Mouse (Mus musculus) brain, embryonic 14.5 days (tissue): ENCODE data around the gene Arhgap30. TPM values are rescaled to one million over a fixed set of nuclear protein-coding genes. Genes with fewer than 3 reads are reported as not detected.
A peak's percentile ranks its signal among the peaks of the same experiment; 100 is the strongest.

Experiments used
- DNase-seq: peaks from one replicate; pipeline ENCODE4 v3.0.0-alpha.2; 2011; ENCODE audit warnings: low read depth
- CTCF ChIP-seq: fragments of 200-500 bp; IDR thresholded peaks from 2 replicates; pipeline ENCODE4 v1.5.1; 2012; ENCODE audit warnings: inconsistent platforms, mild to moderate bottlenecking, moderate library complexity, borderline replicate concordance; ENCODE audit not compliant: insufficient read depth, insufficient read length; ENCODE audit errors: extremely low read depth
- POLR2A ChIP-seq: fragments of 200-500 bp; IDR thresholded peaks from 2 replicates; pipeline ENCODE4 v1.6.1; 2012; ENCODE audit warnings: mild to moderate bottlenecking, inconsistent platforms, borderline replicate concordance; ENCODE audit not compliant: poor library complexity, insufficient read depth, insufficient read length, severe bottlenecking; ENCODE audit errors: extremely low read depth
- polyA plus RNA-seq: library from polyadenylated mRNA; depleted of rRNA; stranded (reverse); fragments of >200 nt; gene quantifications from 2 replicates; pipeline ENCODE4 v1.2.3, GENCODE M21; 2012

Gene Arhgap30
- polyA plus RNA-seq, 1 experiment = 0.52 TPM

GRCm38 (mm10) chr1:171412446-171412845 is 23.7 kb downstream of the Arhgap30 start:
- peak; percentile 91 for DNase-seq
- no peak for TF ChIP-seq POLR2A
- TF ChIP-seq CTCF = no peak

DNA sequence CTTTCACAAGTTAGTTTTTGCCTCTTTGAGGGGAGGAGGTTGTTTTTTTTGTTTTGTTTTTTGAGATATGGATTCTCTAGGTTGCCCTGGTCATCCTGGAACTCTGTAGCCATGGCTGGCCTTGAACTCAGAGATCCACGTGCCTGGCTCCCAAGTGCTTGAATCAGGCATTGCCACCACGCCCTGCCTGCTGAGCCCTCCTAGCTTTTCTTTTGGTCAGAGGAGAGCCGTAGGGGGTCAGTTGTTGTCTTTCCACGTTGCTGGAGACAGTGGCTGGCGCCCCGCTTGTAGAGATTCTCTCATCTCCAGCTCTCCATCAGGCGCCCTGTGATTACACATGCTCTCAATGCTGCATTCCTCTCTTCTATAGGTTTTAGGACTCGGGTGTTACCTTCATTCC is 24.9 kb downstream of the Arhgap30 start:
- DNase-seq = no peak
- TF ChIP-seq CTCF (no peak), POLR2A (no peak)

GRCm38 (mm10) chr1:171418660-171419059 is 29.9 kb downstream of the Arhgap30 start, which contains the start of gene Tstd1:
Gene Tstd1 (plus strand): TSS chr1:171418872.
- TF ChIP-seq POLR2A = no peak
- no peak for TF ChIP-seq CTCF
- DNase-seq = no peak

GRCm38 (mm10) chr1:171419291-171419882 is 30.6 kb downstream of the Arhgap30 start:
- DNase-seq = peak; percentile 68
- TF ChIP-seq POLR2A (no peak), CTCF (no peak)

DNA sequence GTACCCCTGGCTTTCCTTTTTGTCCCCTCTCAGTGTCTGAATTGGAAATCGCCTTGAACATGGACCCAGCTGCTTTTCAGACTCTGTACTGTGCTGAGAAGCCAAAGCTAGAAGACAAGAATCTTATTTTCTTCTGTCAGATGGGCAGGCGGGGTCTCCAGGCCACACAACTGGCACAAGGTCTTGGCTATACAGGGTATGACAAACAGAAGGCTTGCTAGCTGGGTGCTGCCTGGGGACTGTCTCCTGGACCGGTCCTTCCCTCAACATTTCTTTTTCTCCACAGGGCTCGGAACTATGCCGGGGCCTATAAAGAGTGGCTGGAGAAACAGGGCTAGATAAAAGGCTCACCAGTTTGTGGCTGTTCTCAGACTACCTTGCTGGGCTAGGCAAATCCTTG is 31.2 kb downstream of the Arhgap30 start:
- no peak for DNase-seq
- no peak for TF ChIP-seq POLR2A
- TF ChIP-seq CTCF = no peak

- no peak for TF ChIP-seq CTCF
- no peak for TF ChIP-seq POLR2A
- no peak for DNase-seq
These were observed 33.8 kb downstream of the Arhgap30 start for GRCm38 (mm10) chr1:171422504-171423095.

DNA sequence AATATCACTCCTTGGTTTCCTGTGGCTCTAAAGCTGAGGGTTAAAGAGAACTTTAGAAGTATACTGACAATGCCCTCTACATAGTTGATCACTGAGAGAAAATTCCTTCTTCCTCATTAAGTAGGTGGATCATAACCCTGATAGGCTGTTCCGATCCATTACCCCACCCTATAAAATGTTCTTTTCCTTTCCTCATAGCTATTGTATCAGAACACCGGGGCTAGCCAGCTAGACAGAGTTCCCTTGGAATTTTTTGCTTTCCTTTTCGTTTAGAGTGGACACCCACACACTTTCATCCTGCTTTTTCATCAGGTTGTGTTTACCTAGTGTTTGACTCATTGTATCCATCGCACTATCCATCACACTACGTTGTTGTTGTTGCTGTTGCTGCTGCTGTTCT is 35.9 kb downstream of the Arhgap30 start:
- DNase-seq = no peak
- TF ChIP-seq CTCF = no peak
- no peak for TF ChIP-seq POLR2A

GRCm38 (mm10) chr1:171425126-171425525 is 36.4 kb downstream of the Arhgap30 start:
- no peak for TF ChIP-seq POLR2A
- TF ChIP-seq CTCF = no peak
- DNase-seq = no peak

DNA sequence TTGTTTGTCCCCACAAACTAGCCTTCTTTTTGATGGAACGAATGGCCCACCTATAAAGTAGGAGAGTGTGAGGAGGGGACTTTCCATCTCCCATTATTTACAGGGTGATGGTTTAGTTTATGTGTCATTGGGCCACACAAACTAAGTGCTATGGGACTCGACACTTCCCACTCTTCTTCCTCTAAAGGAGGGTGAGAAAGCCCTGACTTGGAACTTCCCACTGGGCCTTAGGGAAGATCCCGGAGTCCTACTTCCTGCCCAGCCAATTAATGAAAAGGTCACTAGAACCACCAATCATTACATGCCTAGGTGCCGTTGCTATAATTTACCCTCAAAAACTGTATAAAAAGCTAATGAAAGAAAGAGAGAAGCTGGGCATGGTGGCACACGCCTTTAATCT is 43.4 kb downstream of the Arhgap30 start:
- TF ChIP-seq POLR2A (no peak), CTCF (no peak)
- DNase-seq = no peak

DNA sequence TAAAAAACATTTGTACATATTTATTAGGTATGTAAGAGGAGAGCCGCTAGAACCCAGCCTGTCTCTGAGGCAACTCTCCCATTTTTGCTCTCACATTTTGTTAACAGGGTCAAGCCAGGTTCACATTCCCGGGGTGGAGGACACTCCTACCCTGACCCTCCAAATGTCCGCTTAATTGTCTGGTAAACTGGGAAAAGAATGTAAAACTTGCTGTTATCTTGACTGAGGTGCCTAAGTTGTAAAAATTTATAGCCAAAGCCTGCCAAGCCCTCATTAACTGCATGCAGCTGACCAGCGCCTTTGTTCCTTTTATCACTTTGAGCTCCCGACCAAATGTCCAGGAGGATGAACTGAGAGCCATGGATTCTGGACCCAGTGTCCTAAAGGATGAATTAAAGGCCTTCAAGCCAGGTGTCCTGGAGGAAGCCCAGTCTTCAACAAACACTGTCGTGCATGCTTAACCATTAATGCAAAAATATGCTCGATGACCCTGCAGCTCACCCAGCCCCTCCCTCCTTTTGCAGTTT is 46.6 kb downstream of the Arhgap30 start:
- TF ChIP-seq POLR2A (no peak), CTCF (no peak)
- no peak for DNase-seq

DNA sequence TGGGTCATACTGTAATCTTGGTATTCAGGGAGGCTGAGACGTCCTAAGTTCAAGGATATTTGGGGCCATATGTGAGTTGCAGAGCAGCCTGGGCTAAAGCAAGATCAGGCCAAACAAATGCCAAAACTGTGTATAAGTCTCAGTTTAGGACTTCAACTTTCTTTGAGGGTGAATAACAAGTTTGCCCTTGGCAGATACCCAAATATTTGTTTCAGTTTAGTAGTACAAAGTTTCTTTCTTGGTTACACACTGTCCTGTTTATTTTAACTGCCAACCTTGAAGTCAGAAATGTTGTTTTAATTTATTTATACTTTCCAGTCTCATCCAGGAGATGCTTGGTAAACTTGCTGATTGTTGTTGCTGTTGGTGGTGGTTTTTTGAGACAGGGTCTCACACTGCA is 47.2 kb downstream of the Arhgap30 start:
- no peak for TF ChIP-seq CTCF
- TF ChIP-seq POLR2A = no peak
- DNase-seq = no peak
